Mouse (Mus musculus) heart, adult 2 months (tissue): ENCODE data around the gene Spata13. TPM values are rescaled to one million over a fixed set of nuclear protein-coding genes. Genes with fewer than 3 reads are reported as not detected.

Experiments used
- DNase-seq, 2 experiments: peaks; one replicate each; pipeline ENCODE4 v3.0.0; 2021
- H3K27ac ChIP-seq: fragments of 200-600 bp; 2 replicates; pipeline ENCODE4 v1.8.1; 2022
- H3K27me3 ChIP-seq: fragments of 200-500 bp; 2 replicates; pipeline ENCODE4 v1.6.1; 2012; ENCODE audit warnings: mild to moderate bottlenecking, low read length, inconsistent platforms, mixed read lengths; ENCODE audit not compliant: control insufficient read depth, insufficient read depth
- H3K36me3 ChIP-seq: fragments of 200-500 bp; 2 replicates; pipeline ENCODE4 v1.6.1; 2012; ENCODE audit warnings: low read length, inconsistent platforms; ENCODE audit not compliant: control insufficient read depth, insufficient read depth
- H3K4me1 ChIP-seq: fragments of 200-500 bp; 2 replicates; pipeline ENCODE4 v1.6.1; 2011; ENCODE audit warnings: low read length; ENCODE audit not compliant: control insufficient read depth, insufficient read depth
- H3K4me3 ChIP-seq: fragments of 200-600 bp; 2 replicates; pipeline ENCODE4 v1.8.1; 2022
- H3K79me2 ChIP-seq: fragments of 200-500 bp; replicated peaks from 2 replicates; pipeline ENCODE4 v1.6.1; 2012; ENCODE audit warnings: mild to moderate bottlenecking, inconsistent platforms, low read length, moderate library complexity, mixed read lengths; ENCODE audit not compliant: control insufficient read depth, insufficient read depth
- H3K9ac ChIP-seq: fragments of 200-500 bp; 2 replicates; pipeline ENCODE4 v1.6.1; 2012; ENCODE audit warnings: low read depth, mild to moderate bottlenecking, control low read depth, inconsistent platforms, low read length, mixed read lengths
- CTCF ChIP-seq: fragments of 200-600 bp; IDR thresholded peaks from 2 replicates; pipeline ENCODE4 v1.8.1; 2022; ENCODE audit warnings: antibody characterized with exemption, mild to moderate bottlenecking, moderate library complexity
- EP300 ChIP-seq: fragments of 200-500 bp; IDR thresholded peaks from 2 replicates; pipeline ENCODE4 v1.6.1; 2011; ENCODE audit warnings: low read depth, low read length, control low read depth; ENCODE audit not compliant: insufficient read depth
- POLR2A ChIP-seq: fragments of 200-500 bp; IDR thresholded peaks from 2 replicates; pipeline ENCODE4 v1.6.1; 2011; ENCODE audit warnings: mild to moderate bottlenecking, low read depth, low read length, control low read depth; ENCODE audit not compliant: insufficient read depth
- WGBS: fragments of 180-500 bp; shearing (Covaris S2); methylation state at CpG from one replicate; pipeline ENCODE4 v1.1.7; 2018; 5-methylcytosine and 5-hydroxymethylcytosine counted together
- intact Hi-C: fragments of 180-260 bp; cut with DNase I; formaldehyde crosslinking; loops from one replicate; pipeline ENCODE4 v1.15.1; 2025
- polyA plus RNA-seq: library from polyadenylated mRNA; depleted of rRNA; stranded (reverse); fragments of >200 nt; gene quantifications from 2 replicates; pipeline ENCODE4 v1.2.3, GENCODE M21; 2012
- total RNA-seq, 2 experiments: library from RNA; stranded (reverse); gene quantifications; 2 replicates each; pipeline ENCODE4 v1.2.3; 2021

Gene Spata13
- total and polyA plus RNA-seq, 3 experiments, result 9.5 to 14.7 (median 13.1) TPM

DNA sequence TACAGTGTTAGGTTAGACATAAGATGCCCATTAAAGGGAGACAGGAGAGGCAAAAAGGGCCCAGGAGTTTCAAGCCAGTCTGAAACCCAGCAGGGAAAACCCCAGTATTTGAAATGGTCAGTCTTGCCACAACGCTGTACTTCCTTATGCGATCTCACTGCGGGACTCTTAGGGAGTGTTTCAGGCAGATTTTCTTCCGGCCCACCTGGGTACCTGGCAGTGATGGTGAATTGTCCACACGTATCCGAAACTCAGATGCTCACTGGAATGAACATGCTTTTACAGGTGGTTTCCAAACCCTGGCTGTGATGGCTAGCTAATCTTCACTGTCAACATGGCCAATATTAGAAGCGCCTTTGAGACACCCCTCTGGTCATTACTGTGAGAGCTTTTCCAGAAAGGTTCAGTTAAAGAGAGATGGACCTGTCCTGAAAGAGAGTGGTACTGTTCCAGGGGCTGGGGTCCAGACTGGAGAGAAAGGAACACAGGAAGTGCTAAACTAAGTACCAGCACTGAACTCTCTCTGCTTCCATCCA lies 148.4 kb downstream of the Spata13 start:
- no peaks in the 10 kb centered on the region for H3K4me1 ChIP-seq
- DNase-seq, result no peak
- no peak overlapping the region for H3K4me3 ChIP-seq
- intact Hi-C loops, result loop anchor here (10.0 kb wide), 2 partner anchors 527 to 663 kb away; partner anchors contain the start of genes Gm49336 and Nupl1
- no peaks in the 10 kb centered on the region for H3K79me2 ChIP-seq
- TF ChIP-seq CTCF, result no peak
- TF ChIP-seq POLR2A, result no peak
- TF ChIP-seq EP300, result no peak
- H3K36me3 ChIP-seq, result no peaks in the 10 kb centered on the region
- no peaks in the 10 kb centered on the region for H3K27me3 ChIP-seq
- 33% methylated on average over 7 of the region's 7 CpGs for WGBS
- H3K27ac ChIP-seq, result no peak overlapping the region
- no peak overlapping the region for H3K9ac ChIP-seq

DNA sequence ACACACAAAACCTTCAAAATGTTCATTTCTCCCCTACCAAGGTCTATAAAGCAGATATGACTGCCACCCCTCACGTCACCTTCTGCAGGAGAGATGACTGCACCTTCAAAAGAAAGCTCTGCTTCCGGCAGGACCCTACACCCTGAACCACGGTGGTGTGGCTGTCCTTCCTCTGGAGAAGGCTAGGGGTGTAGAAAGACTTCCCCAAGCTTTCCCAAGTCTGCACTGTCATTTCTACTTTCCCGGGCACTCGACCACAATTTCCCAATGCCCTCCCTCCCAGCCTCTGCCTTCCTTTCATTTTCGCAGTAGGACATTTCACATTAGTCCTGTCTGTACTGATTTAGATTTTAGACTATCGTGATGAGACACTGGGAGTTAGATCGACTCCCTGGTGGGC lies 149.4 kb downstream of the Spata13 start:
- no peak for TF ChIP-seq POLR2A
- TF ChIP-seq CTCF, result no peak
- no peak for TF ChIP-seq EP300
- H3K4me3 ChIP-seq, result no peak overlapping the region
- no peaks in the 10 kb centered on the region for H3K4me1 ChIP-seq
- no peak overlapping the region for H3K27ac ChIP-seq
- H3K36me3 ChIP-seq, result no peaks in the 10 kb centered on the region
- WGBS, result 30% methylated on average over 8 of the region's 8 CpGs
- no peaks in the 10 kb centered on the region for H3K27me3 ChIP-seq
- no peak overlapping the region for H3K9ac ChIP-seq
- intact Hi-C loops, result loop anchor here (10.0 kb wide), 2 partner anchors 528 to 662 kb away; partner anchors contain the start of genes Gm49336 and Nupl1
- DNase-seq, result no peak
- no peaks in the 10 kb centered on the region for H3K79me2 ChIP-seq

DNA sequence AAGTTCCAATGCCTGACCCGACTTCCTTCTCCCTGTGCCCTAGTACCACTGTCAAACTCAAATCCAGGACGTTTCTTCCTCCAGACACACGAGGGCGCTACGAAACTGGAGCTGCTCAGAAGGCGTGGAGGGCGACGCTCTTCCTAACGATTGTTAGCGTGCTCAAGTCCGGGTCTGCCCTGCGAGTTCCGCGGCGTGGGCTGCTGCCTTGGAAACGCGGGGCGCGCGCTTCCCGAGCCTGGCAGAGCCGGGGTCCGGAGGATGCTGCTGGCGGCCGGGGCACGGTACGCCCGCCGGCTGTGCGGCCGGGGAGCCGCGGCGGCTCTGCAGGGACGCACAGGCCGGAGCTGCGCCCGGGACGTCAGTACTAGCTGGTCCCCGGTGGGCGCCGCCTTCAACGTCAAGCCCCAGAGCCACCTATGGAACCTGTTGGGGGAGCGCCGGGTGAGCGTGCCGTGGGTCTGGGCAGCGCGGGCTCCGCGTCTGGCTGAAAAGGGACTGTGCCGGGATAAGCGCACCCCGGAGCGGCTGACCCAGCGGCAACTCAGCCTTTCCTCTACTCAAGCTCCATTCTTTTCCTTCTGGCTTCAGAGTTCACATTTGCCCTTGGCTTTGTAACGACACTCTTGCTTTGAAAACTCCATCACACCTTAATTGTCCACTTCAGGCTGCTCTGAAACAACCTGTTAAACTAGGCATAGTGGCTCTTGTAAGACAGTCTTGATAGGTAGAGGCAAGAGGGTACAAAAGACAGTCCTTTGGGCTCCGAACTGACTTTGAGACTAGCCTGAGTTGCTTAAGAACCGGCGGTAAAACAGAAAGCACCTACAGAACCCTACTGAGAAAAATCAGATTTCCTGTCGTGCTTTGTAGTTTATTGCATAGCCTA lies 150.9 kb downstream of the Spata13 start, which contains the start of gene Mipep:
Gene Mipep, plus strand, starts transcription at position 147 of the 889 bp plus-strand sequence.
- peak within 1 kb of the TSS; percentile 70 for H3K27ac ChIP-seq
- H3K4me1 ChIP-seq, result no peaks in the 10 kb centered on the region
- no peaks in the 10 kb centered on the region for H3K36me3 ChIP-seq
- peak; percentile 87 to 88 for DNase-seq
- H3K9ac ChIP-seq, result peak within 1 kb of the TSS; percentile 69
- H3K27me3 ChIP-seq, result no peaks in the 10 kb centered on the region
- no peaks in the 10 kb centered on the region for H3K79me2 ChIP-seq
- TF ChIP-seq EP300 (peak; percentile 81; the same call in 1 of the 2 replicates), POLR2A (0 out of 2 replicates have a peak, but pooled peaks have one; percentile 47), CTCF (peak; percentile 96)
- H3K4me3 ChIP-seq, result peak within 1 kb of the TSS; percentile 93
- intact Hi-C loops, result loop anchor here (10.0 kb wide), 2 partner anchors 530 to 660 kb away; partner anchors contain the start of genes Gm49336 and Nupl1
- under 1% methylated on average over 61 of the region's 61 CpGs for WGBS

DNA sequence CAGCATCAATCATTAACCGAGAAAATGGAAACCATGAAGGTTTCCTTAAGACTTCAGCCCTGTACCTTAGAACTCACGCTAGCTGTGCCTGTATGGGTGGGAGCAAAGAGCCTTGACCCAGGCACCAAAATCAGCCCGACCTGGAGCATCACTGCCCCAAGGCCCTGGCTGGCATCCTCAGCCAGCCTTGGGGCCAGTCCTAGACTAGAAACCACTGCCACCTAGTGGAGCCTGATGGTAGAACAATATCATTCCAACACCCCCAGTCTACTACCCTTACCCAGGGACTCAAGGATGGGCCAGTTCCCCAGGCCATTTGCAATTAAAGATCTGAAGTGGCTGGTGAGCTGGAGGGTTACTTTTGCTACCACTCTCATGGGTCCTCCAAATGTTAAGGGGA lies 156.3 kb downstream of the Spata13 start:
- Histone ChIP-seq H3K27ac (no peak overlapping the region), H3K4me1 (no peaks in the 10 kb centered on the region), H3K36me3 (no peaks in the 10 kb centered on the region), H3K4me3 (no peak overlapping the region), H3K9ac (no peak overlapping the region), H3K27me3 (no peaks in the 10 kb centered on the region), H3K79me2 (no peaks in the 10 kb centered on the region)
- 48% methylated on average over 3 of the region's 3 CpGs for WGBS
- TF ChIP-seq POLR2A, result no peak
- peak; percentile 85 for TF ChIP-seq CTCF
- peak in 1 of 2 experiments; percentile 36 for DNase-seq
- intact Hi-C loops, result no loop called here

DNA sequence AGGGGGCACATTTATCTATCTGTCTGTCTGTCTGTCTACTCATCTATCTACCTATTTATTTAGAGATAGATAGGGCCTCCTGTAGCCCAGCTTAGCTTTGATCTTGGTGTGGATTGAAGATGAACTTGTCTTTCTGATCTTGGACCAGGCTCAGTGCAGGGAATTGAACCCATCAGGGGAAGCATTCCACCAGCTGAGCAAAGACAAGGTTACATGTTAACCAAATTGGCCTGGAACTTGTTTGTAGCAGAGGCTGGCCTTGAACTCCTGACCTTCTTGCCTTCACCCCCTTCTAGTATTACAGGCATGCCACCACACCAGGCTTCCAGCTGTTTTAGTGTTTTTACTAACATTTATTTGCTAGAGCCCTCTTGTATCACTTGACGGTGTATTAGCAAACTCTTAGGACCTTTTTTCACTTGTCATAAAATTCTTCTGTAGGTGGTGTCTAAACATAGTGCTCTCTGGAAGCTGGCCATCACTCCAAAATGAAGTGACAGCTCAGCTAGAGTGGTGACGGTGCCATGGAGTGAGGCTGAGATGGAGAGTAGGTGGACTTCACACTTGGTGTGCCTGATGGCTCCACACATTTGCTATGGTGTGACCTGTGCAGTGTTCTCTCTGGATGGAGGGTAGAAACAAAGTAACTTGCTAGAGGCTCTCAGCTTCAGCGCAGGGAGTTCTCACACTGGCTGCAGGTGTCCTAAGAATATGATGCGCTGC lies 163.0 kb downstream of the Spata13 start:
- TF ChIP-seq EP300 (no peak), CTCF (no peak), POLR2A (no peak)
- Histone ChIP-seq H3K27me3 (no peaks in the 10 kb centered on the region), H3K4me1 (no peaks in the 10 kb centered on the region), H3K4me3 (no peak overlapping the region), H3K36me3 (no peaks in the 10 kb centered on the region), H3K27ac (no peak overlapping the region), H3K79me2 (no peaks in the 10 kb centered on the region), H3K9ac (no peak overlapping the region)
- no peak for DNase-seq
- intact Hi-C loops, result no loop called here
- WGBS, result 83% methylated on average over 4 of the region's 4 CpGs
